Mouse (Mus musculus): ENCODE measurements around the gene Ccdc71l. TPM values are rescaled to one million over a fixed set of nuclear protein-coding genes. Genes with fewer than 3 reads are reported as not detected.
A peak's percentile ranks its signal among the peaks of the same experiment; 100 is the strongest.

Ccdc71l gene
- polyA plus RNA-seq (2014; fragmentation: Nextera tagmentation; extraction: Ambion mirVana): 6.2 and 6.8 TPM in 2 replicates

GRCm38 (mm10) chr12:32378528-32379295 lies at the start of gene Ccdc71l:
Ccdc71l (plus strand) TSS chr12:32378704.
- H3K27me3 ChIP-seq (ENCODE audit: control insufficient read depth, insufficient read depth, low read length): no peaks in the 10 kb centered on the region
- H3K4me1 ChIP-seq (replicated peaks; ENCODE audit: control insufficient read depth, insufficient read depth, low read length): no peaks in the 10 kb centered on the region
- H3K9me3 ChIP-seq (ENCODE audit: control insufficient read depth, low read length): no peaks in the 10 kb centered on the region
- peak within 1 kb of the TSS; percentile 97 for H3K27ac ChIP-seq (ENCODE audit: low read depth, low read length)
- no peaks in the 10 kb centered on the region for H3K36me3 ChIP-seq (ENCODE audit: control insufficient read depth, insufficient read depth, low read length)
- H3K4me3 ChIP-seq (ENCODE audit: low read depth, low read length): peak within 1 kb of the TSS; percentile 79
- H3K4me2 ChIP-seq (replicated peaks; ENCODE audit: low read depth, low read length): peak within 1 kb of the TSS; percentile 75
- H3K9ac ChIP-seq (ENCODE audit: low read depth, low read length): peak within 1 kb of the TSS; percentile 94
- DNase-seq (ENCODE audit: low spot score) (peak; percentile 90), ATAC-seq (ENCODE audit: low FRiP score) (peak; percentile 92)
- WGBS: under 1% methylated on average over 59 of the region's 78 CpGs

GRCm38 (mm10) chr12:32339078-32339477 lies 39.4 kb upstream of the Ccdc71l start:
- H3K4me3 ChIP-seq (ENCODE audit: low read depth, low read length): no peak overlapping the region
- DNase-seq (ENCODE audit: low spot score): no peak

GRCm38 (mm10) chr12:32343487-32343886 lies 35.0 kb upstream of the Ccdc71l start:
- Histone ChIP-seq H3K27ac (ENCODE audit: low read depth, low read length) (no peak overlapping the region), H3K4me1 (replicated peaks; ENCODE audit: control insufficient read depth, insufficient read depth, low read length) (no peaks in the 10 kb centered on the region), H3K4me2 (replicated peaks; ENCODE audit: low read depth, low read length) (no peak overlapping the region), H3K4me3 (ENCODE audit: low read depth, low read length) (no peak overlapping the region), H3K9ac (ENCODE audit: low read depth, low read length) (no peak overlapping the region), H3K36me3 (ENCODE audit: control insufficient read depth, insufficient read depth, low read length) (no peaks in the 10 kb centered on the region), H3K27me3 (ENCODE audit: control insufficient read depth, insufficient read depth, low read length) (no peaks in the 10 kb centered on the region), H3K9me3 (ENCODE audit: control insufficient read depth, low read length) (no peaks in the 10 kb centered on the region)
- WGBS: 73% methylated on average over 1 of the region's 1 CpGs
- DNase-seq (ENCODE audit: low spot score) (no peak), ATAC-seq (ENCODE audit: low FRiP score) (no peak)

More at GRCm38 (mm10) chr12:32339078-32339477, 39.4 kb upstream of the Ccdc71l start:
- Histone ChIP-seq H3K27ac (ENCODE audit: low read depth, low read length) (no peak overlapping the region), H3K9ac (ENCODE audit: low read depth, low read length) (no peak overlapping the region), H3K4me1 (replicated peaks; ENCODE audit: control insufficient read depth, insufficient read depth, low read length) (no peaks in the 10 kb centered on the region), H3K4me2 (replicated peaks; ENCODE audit: low read depth, low read length) (no peak overlapping the region), H3K27me3 (ENCODE audit: control insufficient read depth, insufficient read depth, low read length) (no peaks in the 10 kb centered on the region), H3K9me3 (ENCODE audit: control insufficient read depth, low read length) (no peaks in the 10 kb centered on the region), H3K36me3 (ENCODE audit: control insufficient read depth, insufficient read depth, low read length) (no peaks in the 10 kb centered on the region)
- no peak for ATAC-seq (ENCODE audit: low FRiP score)
- WGBS: 47% methylated on average over 1 of the region's 1 CpGs

GRCm38 (mm10) chr12:32346121-32346520 lies 32.4 kb upstream of the Ccdc71l start:
- H3K36me3 ChIP-seq (ENCODE audit: control insufficient read depth, insufficient read depth, low read length): no peaks in the 10 kb centered on the region
- no peaks in the 10 kb centered on the region for H3K4me1 ChIP-seq (replicated peaks; ENCODE audit: control insufficient read depth, insufficient read depth, low read length)
- ATAC-seq (ENCODE audit: low FRiP score): no peak
- no peak overlapping the region for H3K9ac ChIP-seq (ENCODE audit: low read depth, low read length)
- WGBS: 91% methylated on average over 4 of the region's 4 CpGs
- no peaks in the 10 kb centered on the region for H3K9me3 ChIP-seq (ENCODE audit: control insufficient read depth, low read length)
- DNase-seq (ENCODE audit: low spot score): no peak
- H3K27me3 ChIP-seq (ENCODE audit: control insufficient read depth, insufficient read depth, low read length): no peaks in the 10 kb centered on the region
- H3K27ac ChIP-seq (ENCODE audit: low read depth, low read length): no peak overlapping the region
- no peak overlapping the region for H3K4me3 ChIP-seq (ENCODE audit: low read depth, low read length)
- H3K4me2 ChIP-seq (replicated peaks; ENCODE audit: low read depth, low read length): no peak overlapping the region

- Histone ChIP-seq H3K9me3 (ENCODE audit: control insufficient read depth, low read length) (no peaks in the 10 kb centered on the region), H3K27ac (ENCODE audit: low read depth, low read length) (no peak overlapping the region), H3K36me3 (ENCODE audit: control insufficient read depth, insufficient read depth, low read length) (no peaks in the 10 kb centered on the region), H3K4me1 (replicated peaks; ENCODE audit: control insufficient read depth, insufficient read depth, low read length) (no peaks in the 10 kb centered on the region), H3K4me2 (replicated peaks; ENCODE audit: low read depth, low read length) (no peak overlapping the region), H3K4me3 (ENCODE audit: low read depth, low read length) (no peak overlapping the region), H3K9ac (ENCODE audit: low read depth, low read length) (no peak overlapping the region), H3K27me3 (ENCODE audit: control insufficient read depth, insufficient read depth, low read length) (no peaks in the 10 kb centered on the region)
- 73% methylated on average over 3 of the region's 3 CpGs for WGBS
- no peak for ATAC-seq (ENCODE audit: low FRiP score)
- DNase-seq (ENCODE audit: low spot score): no peak
Measured at GRCm38 (mm10) chr12:32348493-32348892, 30.0 kb upstream of the Ccdc71l start.

GRCm38 (mm10) chr12:32351874-32352273 lies 26.6 kb upstream of the Ccdc71l start:
- no peak overlapping the region for H3K9ac ChIP-seq (ENCODE audit: low read depth, low read length)
- H3K27ac ChIP-seq (ENCODE audit: low read depth, low read length): no peak overlapping the region
- H3K4me1 ChIP-seq (replicated peaks; ENCODE audit: control insufficient read depth, insufficient read depth, low read length): no peaks in the 10 kb centered on the region
- DNase-seq (ENCODE audit: low spot score): no peak
- H3K4me3 ChIP-seq (ENCODE audit: low read depth, low read length): no peak overlapping the region
- 89% methylated on average over 1 of the region's 1 CpGs for whole genome bisulfite sequencing
- ATAC-seq (ENCODE audit: low FRiP score): no peak
- H3K27me3 ChIP-seq (ENCODE audit: control insufficient read depth, insufficient read depth, low read length): no peaks in the 10 kb centered on the region
- no peaks in the 10 kb centered on the region for H3K36me3 ChIP-seq (ENCODE audit: control insufficient read depth, insufficient read depth, low read length)
- H3K9me3 ChIP-seq (ENCODE audit: control insufficient read depth, low read length): no peaks in the 10 kb centered on the region
- H3K4me2 ChIP-seq (replicated peaks; ENCODE audit: low read depth, low read length): no peak overlapping the region

GRCm38 (mm10) chr12:32379296-32379725 lies 807 bp downstream of the Ccdc71l start:
- H3K27me3 ChIP-seq (ENCODE audit: control insufficient read depth, insufficient read depth, low read length): no peaks in the 10 kb centered on the region
- peak overlapping the region; percentile 97 for H3K27ac ChIP-seq (ENCODE audit: low read depth, low read length)
- peak overlapping the region; percentile 94 for H3K9ac ChIP-seq (ENCODE audit: low read depth, low read length)
- WGBS: under 1% methylated on average over 50 of the region's 67 CpGs
- H3K4me3 ChIP-seq (ENCODE audit: low read depth, low read length): peak overlapping the region; percentile 79
- peak; percentile 85 for ATAC-seq (ENCODE audit: low FRiP score)
- peak overlapping the region; percentile 75 for H3K4me2 ChIP-seq (replicated peaks; ENCODE audit: low read depth, low read length)
- H3K4me1 ChIP-seq (replicated peaks; ENCODE audit: control insufficient read depth, insufficient read depth, low read length): no peaks in the 10 kb centered on the region
- DNase-seq (ENCODE audit: low spot score): peak; percentile 88
- H3K9me3 ChIP-seq (ENCODE audit: control insufficient read depth, low read length): no peaks in the 10 kb centered on the region
- no peaks in the 10 kb centered on the region for H3K36me3 ChIP-seq (ENCODE audit: control insufficient read depth, insufficient read depth, low read length)

- Histone ChIP-seq H3K9ac (ENCODE audit: low read depth, low read length) (peak overlapping the region; percentile 94), H3K27ac (ENCODE audit: low read depth, low read length) (peak overlapping the region; percentile 97), H3K9me3 (ENCODE audit: control insufficient read depth, low read length) (no peaks in the 10 kb centered on the region), H3K36me3 (ENCODE audit: control insufficient read depth, insufficient read depth, low read length) (no peaks in the 10 kb centered on the region), H3K27me3 (ENCODE audit: control insufficient read depth, insufficient read depth, low read length) (no peaks in the 10 kb centered on the region), H3K4me1 (replicated peaks; ENCODE audit: control insufficient read depth, insufficient read depth, low read length) (no peaks in the 10 kb centered on the region), H3K4me2 (replicated peaks; ENCODE audit: low read depth, low read length) (peak overlapping the region; percentile 75), H3K4me3 (ENCODE audit: low read depth, low read length) (peak overlapping the region; percentile 79)
- 4% methylated on average over 28 of the region's 28 CpGs for WGBS
- DNase-seq (ENCODE audit: low spot score) (no peak), ATAC-seq (ENCODE audit: low FRiP score) (no peak)
Measured at GRCm38 (mm10) chr12:32379731-32380130, 1.2 kb downstream of the Ccdc71l start.

- ATAC-seq (ENCODE audit: low FRiP score): no peak
- no peaks in the 10 kb centered on the region for H3K9me3 ChIP-seq (ENCODE audit: control insufficient read depth, low read length)
Measured at GRCm38 (mm10) chr12:32380457-32380856, 2.0 kb downstream of the Ccdc71l start.

More at GRCm38 (mm10) chr12:32380457-32380856, 2.0 kb downstream of the Ccdc71l start:
- 66% methylated on average over 3 of the region's 3 CpGs for WGBS
- DNase-seq (ENCODE audit: low spot score): no peak
- no peak overlapping the region for H3K27ac ChIP-seq (ENCODE audit: low read depth, low read length)
- peak overlapping the region; percentile 41 for H3K4me2 ChIP-seq (replicated peaks; ENCODE audit: low read depth, low read length)
- no peaks in the 10 kb centered on the region for H3K4me1 ChIP-seq (replicated peaks; ENCODE audit: control insufficient read depth, insufficient read depth, low read length)
- H3K9ac ChIP-seq (ENCODE audit: low read depth, low read length): no peak overlapping the region
- H3K36me3 ChIP-seq (ENCODE audit: control insufficient read depth, insufficient read depth, low read length): no peaks in the 10 kb centered on the region
- H3K4me3 ChIP-seq (ENCODE audit: low read depth, low read length): no peak overlapping the region; the same call in 1 of the 2 replicates
- no peaks in the 10 kb centered on the region for H3K27me3 ChIP-seq (ENCODE audit: control insufficient read depth, insufficient read depth, low read length)
